Mouse (Mus musculus) frontal cortex, adult (tissue): ENCODE data around the gene Plin4.

Source experiments
- ATAC-seq: cut with Nextera tagmentation; 2 replicates; pipeline ENCODE4 v1.9.2; 2017; ENCODE audit warnings: mild to moderate bottlenecking, moderate library complexity, mixed read lengths; ENCODE audit not compliant: low TSS enrichment

Plin4 gene

GRCm38 (mm10) chr17:56109219-56110051 is at the start of gene Plin4:
Plin4 (minus strand) TSS chr17:56109803.
- no peak for ATAC-seq

DNA sequence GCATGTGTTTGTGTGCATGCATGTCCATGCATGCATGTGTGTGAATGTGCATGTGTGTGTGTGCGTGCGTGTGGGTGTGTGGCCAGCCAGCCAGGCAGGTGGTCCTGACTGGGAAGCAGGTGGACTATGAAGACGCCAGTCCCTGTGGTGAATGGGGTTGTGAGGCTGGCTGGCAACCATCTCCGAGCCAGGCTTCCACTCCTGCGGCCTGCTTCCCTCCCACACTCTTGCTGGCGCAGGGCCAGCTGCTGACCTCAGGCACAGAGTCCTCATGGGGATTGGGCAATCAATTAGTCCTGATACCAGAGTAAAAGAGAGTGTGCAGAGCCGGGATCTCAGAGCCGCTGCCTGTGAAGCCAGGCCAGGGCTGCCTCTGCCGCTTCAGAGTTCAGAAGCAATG is 44.0 kb upstream of the Plin4 start:
- no peak for ATAC-seq

- ATAC-seq: no peak
These were observed 40.3 kb upstream of the Plin4 start for GRCm38 (mm10) chr17:56149897-56150296.

DNA sequence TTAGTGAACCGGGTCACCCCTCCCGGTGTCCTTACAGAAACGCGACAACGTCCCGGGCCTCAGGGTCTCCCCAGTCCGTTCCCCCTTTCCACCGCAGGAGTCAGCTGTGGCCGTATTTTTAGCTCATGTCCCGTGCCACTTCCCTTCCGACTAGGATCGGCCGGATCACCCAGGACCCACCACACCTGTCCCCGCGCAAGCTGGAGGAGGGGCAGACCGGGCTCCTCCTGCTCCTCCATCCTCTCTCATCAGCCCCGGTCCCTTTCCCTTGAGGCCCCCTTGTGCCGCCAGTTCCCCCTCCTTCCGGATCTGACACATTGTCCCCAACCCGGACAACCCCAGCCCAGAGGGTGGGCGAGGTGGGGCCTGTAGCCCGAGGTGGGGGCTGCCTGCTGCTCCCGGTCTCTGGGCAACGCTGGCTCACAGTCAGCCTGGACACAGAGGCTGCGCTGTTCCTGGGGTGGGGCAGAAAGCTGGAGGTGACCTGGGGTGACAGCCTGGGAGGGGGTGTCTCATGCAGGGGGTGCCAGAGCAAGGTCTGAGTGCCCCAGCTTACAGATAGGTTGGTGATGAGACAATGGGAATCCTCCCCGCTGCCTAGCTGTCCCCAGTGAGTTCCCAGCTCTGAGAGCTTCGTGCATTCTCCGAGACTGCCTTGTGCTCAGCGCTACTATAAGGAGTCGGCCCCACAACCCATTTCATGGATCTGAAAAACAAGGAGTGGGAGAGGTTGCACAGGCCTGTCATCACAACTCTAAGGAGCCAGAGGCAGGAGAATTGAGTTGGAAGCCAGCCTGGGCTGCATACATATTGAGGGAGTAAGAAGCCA is 39.4 kb upstream of the Plin4 start:
- ATAC-seq: 0 out of 2 replicates have a peak, but pooled peaks have one; percentile 29

DNA sequence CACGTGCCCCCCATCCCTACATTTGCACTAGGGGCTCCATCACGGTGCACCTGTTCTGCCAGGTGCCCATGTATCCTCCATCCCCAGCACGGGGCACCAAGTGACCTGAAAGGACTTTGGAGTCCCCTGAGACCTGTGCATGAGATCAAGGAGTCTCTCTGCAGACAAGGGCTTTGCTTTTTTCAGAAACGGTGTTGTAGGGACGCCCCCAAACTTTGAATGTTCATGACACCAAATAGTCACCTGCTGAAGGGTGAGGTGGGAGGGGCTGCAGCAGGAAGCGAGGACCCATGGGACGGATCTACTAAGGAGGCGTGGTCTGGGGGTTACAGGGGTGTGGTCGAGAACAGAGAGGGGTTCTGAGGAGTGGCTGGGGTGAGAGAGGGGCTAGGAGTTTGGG is 38.7 kb upstream of the Plin4 start:
- no peak for ATAC-seq

DNA sequence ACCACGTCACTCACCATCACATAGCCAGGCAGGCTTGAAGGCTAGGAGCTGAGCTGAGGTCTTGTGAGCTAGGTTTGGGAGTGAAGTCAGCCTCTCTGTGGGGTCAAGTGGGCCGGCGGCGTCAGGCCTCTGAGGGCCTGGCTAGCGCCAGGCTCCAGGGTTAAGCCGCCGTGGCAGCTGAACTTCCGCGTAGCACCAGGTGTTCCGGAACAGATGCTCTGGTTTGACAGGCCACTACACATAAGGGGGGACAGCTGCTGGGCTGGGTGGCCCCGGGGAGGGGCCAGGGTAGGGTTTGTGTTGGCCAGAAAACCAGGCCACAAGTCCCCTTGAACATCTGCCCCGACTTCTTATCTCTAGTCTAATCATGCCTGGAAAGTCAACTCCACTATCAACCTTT is 37.8 kb upstream of the Plin4 start:
- no peak for ATAC-seq

GRCm38 (mm10) chr17:56146131-56146530 is 36.5 kb upstream of the Plin4 start:
- ATAC-seq: no peak

DNA sequence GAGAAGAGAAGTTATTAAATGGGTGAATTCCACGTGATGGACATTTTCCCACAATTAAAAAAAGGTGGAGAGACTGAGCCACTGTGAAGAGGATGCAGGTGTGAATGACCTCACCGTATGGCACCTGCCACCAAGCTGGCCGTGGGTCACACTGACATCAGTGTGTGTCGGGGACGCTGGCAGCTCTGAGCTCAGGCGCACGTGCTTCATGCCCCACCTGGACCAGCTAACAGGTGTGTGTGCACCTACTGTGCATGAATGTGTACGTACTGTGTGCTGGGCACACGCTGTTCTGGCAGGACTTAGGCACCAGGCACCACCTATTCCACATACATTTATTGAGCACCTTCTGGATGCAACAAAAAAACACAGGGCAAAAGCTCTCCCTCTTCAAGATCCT is 34.9 kb upstream of the Plin4 start:
- ATAC-seq: no peak

- ATAC-seq: no peak
These were observed 32.4 kb upstream of the Plin4 start for GRCm38 (mm10) chr17:56141702-56142605.

DNA sequence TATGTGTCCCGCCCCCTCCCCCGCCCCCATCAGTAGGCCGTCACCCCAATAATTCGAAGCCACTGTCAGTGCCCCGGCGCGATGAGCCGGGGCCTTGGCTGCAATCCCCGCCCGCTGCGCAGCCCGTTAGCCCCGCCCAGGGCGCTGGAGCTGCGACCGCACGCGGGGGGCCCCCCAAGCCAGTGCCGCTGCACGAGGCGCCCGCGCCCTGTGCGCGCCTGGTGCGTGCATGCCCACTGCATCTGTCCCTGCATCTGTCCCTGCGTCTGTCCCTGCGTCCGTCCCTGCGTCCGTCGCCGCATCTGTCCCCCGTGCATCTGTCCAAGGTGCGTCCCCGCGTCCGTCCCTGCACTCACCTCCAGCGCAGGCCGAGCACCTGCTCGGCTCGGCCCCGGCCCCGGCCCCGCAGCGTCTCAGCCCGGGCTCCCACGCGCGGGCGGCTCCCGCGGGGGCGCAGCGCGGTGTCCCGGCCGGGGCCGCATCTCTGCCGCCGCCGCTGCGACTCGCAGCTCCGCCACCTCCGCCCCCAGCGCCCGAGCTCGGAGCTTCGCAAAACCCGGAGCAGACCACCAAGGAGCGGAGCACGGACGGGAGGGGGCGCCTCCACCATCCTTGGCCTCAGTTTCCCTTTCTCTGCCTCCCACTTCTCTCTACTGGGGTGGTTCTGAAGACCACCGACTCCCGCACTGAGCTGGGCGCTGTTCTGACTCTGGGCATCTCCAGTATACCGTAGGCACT is 30.4 kb upstream of the Plin4 start, which contains the start of gene Sema6b:
Sema6b (minus strand) TSS at position 486 of the 738 bp plus-strand sequence.
- ATAC-seq: peak; percentile 38; the same call in 1 of the 2 replicates

- peak; percentile 14; the same call in 1 of the 2 replicates for ATAC-seq
These were observed 29.8 kb upstream of the Plin4 start for GRCm38 (mm10) chr17:56139355-56139754.

DNA sequence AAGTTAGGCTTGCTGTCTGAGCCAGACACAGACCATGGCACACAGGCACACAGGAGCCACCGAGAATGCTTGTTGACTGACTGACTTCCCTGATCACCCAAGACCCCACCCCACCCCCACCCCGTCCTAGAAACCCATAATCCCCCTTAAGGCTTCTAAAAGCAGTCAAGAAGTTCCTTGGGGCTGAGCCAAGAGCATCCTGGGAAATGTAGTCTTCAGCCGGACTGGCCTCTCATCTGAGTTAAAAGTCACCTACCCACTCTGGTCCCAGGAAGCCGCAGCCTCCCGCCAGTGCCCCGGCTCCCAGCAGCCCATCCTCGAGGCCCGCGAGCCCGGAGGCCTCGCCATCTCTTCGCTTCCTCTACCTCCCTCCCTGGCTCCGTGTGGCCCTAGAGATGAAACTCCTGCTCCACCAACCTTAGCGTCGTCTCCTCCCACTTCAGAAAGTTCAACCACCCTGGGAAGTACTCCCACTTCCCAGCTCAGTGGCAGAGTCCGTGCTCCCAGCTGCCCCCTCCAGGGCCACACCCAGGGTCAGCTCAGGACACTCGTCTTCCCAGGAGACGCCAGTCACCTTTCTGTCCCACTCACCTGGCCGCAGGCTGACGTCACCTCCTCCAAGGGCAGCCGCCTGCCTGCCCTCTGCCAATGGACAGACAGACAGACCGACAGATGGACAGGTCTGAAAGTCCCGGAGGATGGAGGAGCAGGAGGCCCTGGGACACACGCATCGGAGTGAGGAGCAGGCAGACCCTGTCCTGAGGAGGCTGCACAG is 28.4 kb upstream of the Plin4 start:
- ATAC-seq: no peak

- no peak for ATAC-seq
These were observed 27.0 kb upstream of the Plin4 start for GRCm38 (mm10) chr17:56136558-56136957.

- ATAC-seq: peak; percentile 41; the same call in 1 of the 2 replicates
These were observed 24.9 kb upstream of the Plin4 start for GRCm38 (mm10) chr17:56134463-56134971.

DNA sequence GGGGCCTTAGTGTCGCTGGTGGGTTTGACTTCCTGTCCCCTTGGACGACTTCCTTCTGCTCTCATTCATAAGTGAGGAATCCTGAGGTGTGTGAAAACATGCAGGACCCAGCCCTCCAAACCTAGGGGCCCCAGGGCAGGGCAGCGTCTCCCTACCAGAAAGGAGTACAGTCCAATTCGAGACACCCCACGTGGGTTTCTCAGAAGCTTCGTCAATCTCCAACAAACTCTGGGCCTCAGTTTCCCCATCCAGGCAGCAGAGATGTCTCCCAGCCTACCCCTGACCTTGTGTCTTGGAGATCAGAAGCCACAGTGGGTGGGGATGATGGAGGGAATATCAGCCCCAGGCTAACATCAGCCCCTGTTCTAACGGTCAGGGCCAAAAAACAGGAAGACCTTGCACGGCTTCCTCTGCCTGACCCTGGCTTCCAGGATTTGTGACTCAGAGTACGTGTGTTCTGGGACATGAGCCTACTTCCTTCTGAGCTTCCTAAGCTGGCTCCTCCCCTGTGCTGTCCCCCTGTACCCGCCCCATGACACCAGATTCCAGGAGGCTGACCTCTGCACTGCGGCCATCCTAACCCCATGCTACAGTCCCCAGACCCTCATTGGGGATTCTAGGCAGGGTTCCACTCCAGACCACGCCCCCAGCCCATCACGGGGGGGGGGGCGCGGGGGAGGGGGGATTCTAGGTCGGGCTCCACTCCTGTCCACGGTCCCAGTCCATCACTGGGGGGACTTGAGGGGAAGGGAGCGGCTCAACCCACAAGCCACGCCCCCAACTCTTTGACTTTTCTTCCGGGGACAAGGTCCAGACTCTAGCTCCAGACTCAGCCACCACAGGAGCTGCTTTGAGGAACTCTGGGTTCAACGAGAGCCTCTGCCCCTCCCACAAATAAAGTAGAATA is 24.1 kb upstream of the Plin4 start:
- ATAC-seq: no peak

- no peak for ATAC-seq
These were observed 23.1 kb upstream of the Plin4 start for GRCm38 (mm10) chr17:56132661-56133060.

DNA sequence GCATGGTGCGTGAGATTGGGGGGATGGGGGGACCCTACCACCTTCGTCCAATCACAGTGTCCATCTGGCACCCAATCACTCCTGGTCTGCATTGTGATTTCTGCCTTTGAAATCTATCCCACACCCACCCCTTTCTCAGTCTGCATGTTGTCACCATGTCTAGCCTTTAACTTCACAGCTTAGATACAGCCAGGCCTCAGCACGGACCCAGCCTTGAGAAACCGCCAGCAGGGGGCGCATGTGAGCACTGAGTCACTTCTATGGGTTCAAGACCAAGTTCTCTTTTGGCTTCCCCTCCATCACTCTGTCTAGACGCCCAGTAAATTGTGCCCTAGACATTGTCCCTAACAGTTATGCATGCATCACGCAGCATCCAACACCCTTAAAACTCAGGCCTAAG is 22.2 kb upstream of the Plin4 start:
- ATAC-seq: no peak

DNA sequence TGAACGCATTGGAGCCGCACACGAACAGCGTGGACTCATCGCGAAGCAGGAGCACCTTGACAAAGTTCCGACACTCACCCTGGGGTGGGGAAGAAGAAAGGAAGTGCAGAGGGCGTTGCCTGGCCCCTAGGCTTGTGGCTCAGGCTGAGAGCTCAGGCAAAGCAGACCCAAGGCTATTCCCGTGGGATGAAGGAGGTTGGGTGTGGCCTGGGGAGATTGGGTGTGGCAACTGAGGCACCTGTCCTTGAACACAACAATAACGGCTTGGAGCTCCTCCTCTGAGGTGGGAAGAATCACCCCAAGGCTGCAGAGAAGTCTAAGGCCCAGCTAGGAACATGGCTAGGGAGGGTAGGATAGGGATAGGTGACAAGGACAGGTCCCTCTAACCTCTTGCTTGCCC is 21.5 kb upstream of the Plin4 start:
- no peak for ATAC-seq

GRCm38 (mm10) chr17:56128246-56128645 is 18.6 kb upstream of the Plin4 start:
- no peak for ATAC-seq
